Mouse (Mus musculus): ENCODE results near the gene Cog5.
"Not testable (repeated sequence)": the region's sequence is repeated elsewhere in the genome, so short reads cannot be mapped to it uniquely, and the experiment has no call there.

Cog5 gene

GRCm38 (mm10) chr12:31654197-31654964, at the start of gene Cog5, which contains the start of gene Dus4l:
Gene Cog5 (plus strand): TSS chr12:31654869.
Gene Dus4l (minus strand): TSS chr12:31654826.
- DNase-seq (ENCODE audit: low read depth): peak; percentile 88

DNA sequence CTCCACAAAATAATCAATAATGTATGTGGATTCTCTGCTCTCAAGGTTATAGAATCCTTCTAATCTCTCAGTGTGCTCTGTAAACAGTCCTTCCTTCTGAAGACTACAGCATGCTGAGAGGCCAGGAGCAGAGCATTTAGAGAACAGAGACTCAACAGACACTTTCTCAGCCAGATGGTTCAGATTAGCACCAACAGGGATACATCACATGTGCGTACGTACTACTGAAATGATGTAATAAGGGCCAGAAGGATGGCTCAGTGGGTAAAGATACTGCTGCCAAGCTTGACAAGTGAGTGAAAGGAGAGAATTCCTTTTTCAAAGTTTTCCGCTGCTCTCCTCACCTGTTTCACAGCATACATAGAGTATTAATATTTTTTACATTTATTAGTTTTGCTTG, 49.8 kb upstream of the Cog5 start:
- DNase-seq (ENCODE audit: low read depth): no peak

DNA sequence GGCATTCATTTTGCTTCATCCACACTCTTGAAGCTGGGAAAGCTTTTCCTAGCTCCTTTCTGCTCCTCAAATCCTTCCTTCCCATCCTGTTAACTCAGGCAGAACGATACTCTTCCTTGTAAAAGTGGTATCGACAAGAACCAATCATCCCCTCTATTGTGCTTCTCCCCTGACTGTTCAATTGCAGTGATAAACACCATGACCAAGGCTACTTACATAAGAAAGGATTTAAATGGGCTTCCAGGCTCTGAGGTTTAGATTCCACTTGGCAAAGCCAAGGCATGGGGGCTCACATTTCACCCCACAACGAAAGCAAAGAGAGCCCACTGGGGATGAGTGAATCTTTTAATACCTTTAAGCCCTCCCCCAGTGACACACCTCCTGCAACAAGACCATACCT, 46.5 kb upstream of the Cog5 start:
- DNase-seq (ENCODE audit: low read depth): no peak

- DNase-seq (ENCODE audit: low read depth): no peak
These were observed 41.3 kb upstream of the Cog5 start for GRCm38 (mm10) chr12:31613353-31613752.

DNA sequence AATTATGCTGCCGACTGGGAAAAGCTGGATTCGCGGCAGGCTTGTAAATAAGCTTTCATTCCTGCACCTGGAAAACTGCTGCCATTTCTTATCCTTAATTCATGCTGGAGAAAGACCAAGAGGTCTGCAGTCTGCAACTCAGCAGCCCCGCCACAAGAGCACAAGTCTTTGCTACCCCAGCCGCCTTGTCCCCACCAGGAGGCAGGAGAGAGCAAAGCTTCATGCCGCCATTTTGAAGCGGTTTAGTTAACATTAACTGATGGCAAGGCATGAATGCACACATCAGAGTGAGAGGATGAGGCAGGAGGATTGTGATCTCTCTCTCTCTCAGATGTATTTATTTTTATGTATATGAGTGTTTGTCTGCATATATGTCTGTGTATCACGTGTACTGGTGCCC, 34.6 kb upstream of the Cog5 start:
- no peak for DNase-seq (ENCODE audit: low read depth)

DNA sequence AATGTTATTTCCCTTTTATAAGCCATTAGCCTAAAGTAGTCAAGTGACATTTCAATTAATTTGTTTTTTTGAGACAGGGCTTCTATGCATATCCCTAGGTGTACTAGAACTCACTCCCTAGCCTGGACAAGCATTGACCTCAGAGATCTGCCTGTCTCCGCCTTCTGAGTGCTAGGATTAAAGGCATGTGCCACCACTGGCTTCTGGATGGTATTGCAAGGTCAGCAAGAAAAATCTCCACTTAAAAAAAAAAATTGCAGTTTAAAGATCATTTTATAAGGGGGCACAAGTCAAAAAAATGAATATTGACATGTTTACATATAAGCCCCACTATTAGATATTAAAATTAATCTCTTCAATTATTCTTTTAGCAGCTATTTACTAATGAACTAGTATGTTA, 29.7 kb upstream of the Cog5 start:
- no peak for DNase-seq (ENCODE audit: low read depth)

DNA sequence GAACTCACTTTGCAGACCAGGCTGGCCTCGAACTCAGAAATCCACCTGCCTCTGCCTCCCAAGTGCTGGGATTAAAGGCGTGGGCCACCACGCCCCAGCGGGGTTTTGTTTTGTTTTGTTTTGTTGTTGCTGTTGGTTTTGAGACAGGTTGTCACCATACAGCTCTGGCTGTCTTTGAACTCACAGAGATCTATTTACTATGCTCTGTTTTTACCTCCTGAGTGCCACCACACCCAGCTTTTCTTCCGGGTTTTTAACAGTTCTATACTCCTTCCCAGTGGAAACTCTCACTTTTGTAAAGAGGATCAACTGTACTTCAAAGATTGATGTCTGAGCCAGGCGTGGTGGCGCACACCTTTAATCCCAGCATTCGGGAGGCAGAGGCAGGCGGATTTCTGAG, 26.3 kb upstream of the Cog5 start:
- DNase-seq (ENCODE audit: low read depth): not testable (repeated sequence)

DNA sequence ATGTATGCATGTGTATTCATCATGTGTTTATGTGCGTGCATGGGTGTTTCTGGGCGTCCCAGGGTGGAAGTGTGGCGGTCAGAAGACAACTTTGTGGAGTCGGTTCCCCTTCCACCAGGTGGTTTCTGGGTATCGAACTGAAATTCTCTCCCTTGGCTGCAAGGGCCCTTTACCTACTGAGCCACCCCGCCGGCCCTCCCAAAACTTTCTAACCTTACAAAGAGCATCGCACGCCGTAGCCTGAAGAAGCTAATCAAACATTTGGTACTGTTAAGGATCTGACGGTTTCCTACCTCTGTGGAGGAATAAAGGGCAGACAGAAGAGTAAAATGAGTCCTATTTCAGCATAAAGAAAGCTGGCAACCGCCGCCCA, 20.7 kb upstream of the Cog5 start:
- no peak for DNase-seq (ENCODE audit: low read depth)

- DNase-seq (ENCODE audit: low read depth): no peak
These were observed 20.1 kb upstream of the Cog5 start, which contains the start of gene Bcap29 for GRCm38 (mm10) chr12:31634343-31635239. Gene Bcap29 (minus strand): TSS chr12:31634658.

DNA sequence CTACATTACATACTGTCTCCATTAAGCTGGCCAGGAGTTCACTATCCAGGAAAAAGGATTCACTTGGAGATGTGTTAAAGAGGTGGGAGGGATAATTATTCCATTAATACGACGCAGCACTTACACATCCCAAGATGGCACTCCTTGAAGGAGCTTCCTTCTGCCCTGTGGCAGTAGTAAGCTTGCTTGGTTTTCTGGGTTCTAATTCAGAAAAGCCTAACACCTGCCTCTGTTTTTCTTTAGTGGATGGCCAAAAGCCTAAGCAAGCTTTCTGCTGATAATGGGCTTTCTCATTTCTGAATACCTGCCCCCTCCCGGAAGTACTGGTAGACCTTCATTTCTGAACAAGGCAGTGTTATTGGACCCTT, 19.4 kb upstream of the Cog5 start:
- no peak for DNase-seq (ENCODE audit: low read depth)

- DNase-seq (ENCODE audit: low read depth): no peak
These were observed 1.1 kb upstream of the Cog5 start for GRCm38 (mm10) chr12:31653611-31654010.

GRCm38 (mm10) chr12:31654965-31655477, 352 bp downstream of the Cog5 start:
- no peak for DNase-seq (ENCODE audit: low read depth)

DNA sequence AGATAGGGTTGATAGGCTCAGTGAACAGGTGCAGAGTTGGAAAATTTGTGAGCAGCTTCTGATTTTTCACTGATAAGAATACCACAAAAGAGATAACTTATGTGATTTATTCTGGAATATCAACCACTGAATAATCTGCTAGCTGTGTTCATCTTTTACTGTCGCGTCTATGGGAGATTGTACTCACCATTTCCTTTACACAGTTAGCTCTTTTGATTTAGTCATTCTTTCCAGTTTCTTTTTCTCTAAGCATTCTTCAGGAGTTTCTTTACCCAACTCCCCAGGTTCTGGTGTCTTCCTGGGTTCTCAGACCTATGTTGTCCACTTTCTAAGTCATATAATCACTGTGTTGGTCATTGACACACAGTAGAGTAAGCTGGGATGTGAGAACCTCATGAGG, 2.2 kb downstream of the Cog5 start:
- no peak for DNase-seq (ENCODE audit: low read depth)

- no peak for DNase-seq (ENCODE audit: low read depth)
These were observed 11.3 kb downstream of the Cog5 start for GRCm38 (mm10) chr12:31665999-31666398.

DNA sequence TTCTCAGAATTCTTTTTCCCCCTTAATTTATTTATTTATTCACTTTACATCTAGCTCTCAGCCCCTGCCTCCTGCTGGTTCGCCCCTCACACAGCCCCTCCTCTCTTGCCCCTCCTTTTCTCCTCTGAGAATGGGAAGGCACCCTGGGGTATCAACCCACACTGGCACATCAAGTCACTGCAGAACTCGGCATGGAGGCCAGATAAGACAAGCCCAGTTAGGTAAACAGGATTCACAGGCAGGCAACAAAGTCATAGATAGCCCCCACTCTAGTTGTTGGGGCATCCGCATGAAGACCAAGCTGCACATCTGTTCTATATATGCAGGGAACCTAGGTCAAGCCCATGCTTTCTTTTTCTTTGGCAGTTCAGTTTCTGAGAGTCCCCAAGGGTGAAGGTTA, 12.5 kb downstream of the Cog5 start:
- no peak for DNase-seq (ENCODE audit: low read depth)

DNA sequence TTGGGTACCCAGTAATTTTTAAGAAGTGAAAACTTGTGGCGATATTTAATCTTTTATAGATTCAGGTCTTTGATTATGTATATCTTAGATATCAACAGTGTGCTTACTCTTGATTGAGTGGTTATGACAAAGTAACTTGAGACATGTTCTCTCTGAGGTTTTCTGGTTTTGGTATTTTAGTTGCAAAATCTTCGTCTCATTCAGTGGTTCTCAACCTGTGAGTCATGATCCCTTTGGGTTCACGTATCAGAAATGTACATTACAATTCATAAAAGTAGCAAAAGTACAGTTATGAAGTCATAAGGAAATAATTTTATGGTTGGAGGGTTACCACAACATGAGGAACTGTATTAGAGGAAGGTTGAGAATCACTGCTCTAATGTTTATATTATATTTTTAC, 32.0 kb downstream of the Cog5 start:
- no peak for DNase-seq (ENCODE audit: low read depth)

- peak; percentile 3 for DNase-seq (ENCODE audit: low read depth)
These were observed 38.6 kb downstream of the Cog5 start for GRCm38 (mm10) chr12:31693278-31693677.

DNA sequence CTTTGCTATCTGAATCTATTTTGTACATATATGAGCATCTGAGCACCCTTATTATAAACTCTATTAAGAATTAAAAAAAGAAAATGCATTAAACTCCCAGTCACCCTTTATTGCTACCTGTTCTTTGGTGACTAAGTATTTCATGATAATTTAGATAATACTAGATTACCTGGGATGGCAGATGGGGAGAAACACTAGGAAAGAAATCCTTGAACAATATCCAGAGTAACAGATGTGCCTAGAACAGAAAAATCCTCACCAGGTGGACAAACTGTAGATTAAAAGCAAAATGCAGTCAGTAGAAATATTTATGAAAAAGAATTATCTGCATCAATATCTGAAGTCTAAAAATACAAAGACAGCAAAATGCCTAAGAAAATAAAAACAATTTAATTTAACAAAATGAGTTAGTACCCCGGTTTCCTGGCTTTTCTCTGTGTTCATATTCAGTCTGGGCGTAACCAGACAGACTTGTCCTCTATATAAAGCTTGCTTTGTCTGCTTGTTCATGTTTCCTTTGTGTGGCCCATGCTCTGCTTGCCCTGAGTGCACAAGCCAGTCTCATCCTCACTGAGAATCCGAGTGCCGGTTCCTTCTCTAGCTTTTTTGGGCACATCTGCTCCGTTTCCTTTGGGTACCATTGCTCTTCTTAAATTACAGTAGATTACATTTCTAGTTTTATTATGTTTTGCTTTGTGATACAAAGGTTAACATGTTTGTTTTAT, 46.1 kb downstream of the Cog5 start:
- DNase-seq (ENCODE audit: low read depth): no peak

DNA sequence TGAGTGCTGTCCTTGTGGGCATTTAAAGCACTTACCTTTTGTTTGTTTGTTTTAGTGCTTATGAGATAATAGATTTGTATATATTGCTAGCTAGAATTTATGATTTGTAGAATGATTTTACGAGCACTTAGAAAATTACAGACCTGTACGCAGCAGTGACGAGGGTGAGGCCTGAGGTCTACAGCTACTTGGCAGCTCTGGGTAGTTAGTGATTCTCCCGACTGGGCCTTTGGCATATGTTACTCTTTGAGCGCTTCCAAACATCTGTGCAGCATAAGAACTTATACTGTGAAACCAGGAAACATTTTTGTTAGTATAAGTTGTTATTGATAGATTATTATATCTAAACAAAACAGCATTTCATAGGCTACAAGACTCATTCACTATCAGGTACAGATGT, 46.7 kb downstream of the Cog5 start:
- DNase-seq (ENCODE audit: low read depth): no peak

DNA sequence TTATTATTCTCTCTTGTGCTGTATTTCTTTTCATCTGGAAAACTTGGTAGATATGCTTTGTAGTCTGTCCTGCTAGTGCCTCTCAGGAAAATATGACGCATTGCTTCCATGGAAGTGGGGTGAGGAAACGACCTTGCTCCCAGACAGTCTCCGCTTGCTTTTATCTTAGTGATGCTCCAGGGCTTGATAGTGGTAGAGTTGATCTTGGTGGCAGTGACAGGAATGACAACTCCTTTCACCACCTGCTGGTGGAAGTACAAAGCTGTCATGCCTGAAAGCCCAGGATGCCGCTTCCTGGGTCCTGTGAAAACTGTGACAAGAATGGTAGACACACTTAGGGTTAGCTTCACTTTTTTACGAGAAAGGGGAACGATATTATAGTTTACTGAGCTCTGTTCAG, 49.2 kb downstream of the Cog5 start:
- no peak for DNase-seq (ENCODE audit: low read depth)

DNA sequence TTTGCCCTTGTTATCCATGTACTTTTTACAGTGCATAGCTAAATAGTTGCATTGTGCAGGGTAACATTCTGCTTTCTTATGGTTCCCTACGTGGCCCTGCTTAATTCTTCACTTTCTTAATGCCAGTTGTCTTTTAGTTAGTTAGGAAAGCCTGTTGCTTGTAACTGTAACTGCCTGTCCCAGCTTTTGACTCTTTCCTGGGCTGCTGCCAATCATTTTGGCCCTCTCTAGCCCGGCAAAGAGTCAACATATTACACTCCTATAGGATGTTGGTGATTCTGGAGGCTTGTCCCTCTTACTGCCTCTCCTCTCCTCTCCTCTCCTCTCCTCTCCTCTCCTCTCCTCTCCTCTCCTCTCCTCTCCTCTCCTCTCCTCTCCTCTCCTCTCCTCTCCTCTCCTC, 51.5 kb downstream of the Cog5 start:
- no peak for DNase-seq (ENCODE audit: low read depth)

DNA sequence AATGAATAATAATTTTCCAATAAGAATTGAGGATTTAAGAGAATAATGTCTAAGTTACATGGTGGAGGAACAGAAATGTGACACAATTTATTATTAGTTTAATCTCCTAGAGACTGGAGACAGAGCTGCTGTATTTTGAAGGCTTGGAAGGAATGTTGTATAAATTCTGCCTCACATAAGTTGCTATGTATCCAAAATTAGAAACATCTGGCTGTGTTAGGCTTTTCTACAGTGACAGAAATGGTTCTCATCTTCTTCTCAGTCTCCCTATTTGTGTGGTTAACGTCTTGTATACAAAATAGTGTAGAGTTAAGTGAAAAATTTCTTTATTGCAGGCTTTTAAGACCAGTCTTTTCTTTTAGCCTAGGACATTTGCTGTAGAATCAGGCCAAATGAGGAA, 52.9 kb downstream of the Cog5 start:
- no peak for DNase-seq (ENCODE audit: low read depth)
